Mouse (Mus musculus) liver, postnatal 0 days (tissue): Measurements from ENCODE around the gene Txndc11.

Experiments used
- CTCF ChIP-seq: sonication (generic); IDR thresholded peaks from 2 replicates; pipeline ENCODE4 v1.5.1; 2016; ENCODE audit warnings: antibody characterized with exemption, low read depth
- EP300 ChIP-seq: IDR thresholded peaks from 2 replicates; pipeline ENCODE4 v1.6.1; 2016; ENCODE audit warnings: antibody characterized with exemption, low read depth, mild to moderate bottlenecking

DNA sequence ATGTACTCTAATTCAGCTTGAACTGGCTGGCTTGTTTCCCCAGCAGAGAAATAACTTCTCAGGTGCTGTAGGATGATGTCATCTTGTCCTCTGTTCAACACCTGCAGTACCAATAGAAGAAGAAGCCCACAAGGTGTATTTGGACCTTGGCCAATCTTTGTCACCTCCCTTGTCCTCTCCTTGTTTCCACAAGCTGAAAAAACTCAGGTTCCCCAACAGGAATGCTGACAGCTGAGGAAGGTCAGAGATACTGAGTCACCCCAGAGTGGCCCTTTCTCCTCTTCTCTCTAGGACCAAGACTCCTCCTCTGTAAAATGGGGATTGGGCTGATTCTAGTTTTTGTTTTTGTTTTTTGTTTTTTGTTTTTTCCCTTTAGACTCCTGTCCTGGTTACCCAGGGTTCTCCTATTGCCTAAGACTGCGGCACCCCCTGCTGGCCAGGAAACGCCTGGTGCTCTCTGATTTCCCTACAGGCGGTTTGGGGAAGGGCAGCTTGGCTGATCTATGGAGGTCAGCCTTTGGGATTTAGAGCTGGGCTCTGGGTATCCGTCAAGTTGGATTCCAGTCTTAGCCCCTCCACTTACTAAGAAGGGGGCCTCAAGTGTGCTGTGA lies 100.2 kb downstream of the Txndc11 start:
- TF ChIP-seq CTCF (peak; percentile 99), EP300 (no peak)
